Mouse (Mus musculus): ENCODE results near the gene Rps11.

The Rps11 gene

GRCm38 (mm10) chr7:45086084-45086483 lies 38.2 kb downstream of the Rps11 start:
- 79% methylated on average over 4 of the region's 4 CpGs for WGBS

- 85% methylated on average over 22 of the region's 22 CpGs for WGBS
Measured at GRCm38 (mm10) chr7:45083300-45083890, 40.8 kb downstream of the Rps11 start.

GRCm38 (mm10) chr7:45082401-45083299 lies 41.6 kb downstream of the Rps11 start:
- WGBS, result 62% methylated on average over 25 of the region's 25 CpGs

GRCm38 (mm10) chr7:45081016-45081415 lies 43.2 kb downstream of the Rps11 start:
- WGBS, result 56% methylated on average over 5 of the region's 5 CpGs

- WGBS, result under 1% methylated on average over 10 of the region's 10 CpGs
Measured at GRCm38 (mm10) chr7:45079856-45080255, 44.4 kb downstream of the Rps11 start.

- WGBS, result 42% methylated on average over 9 of the region's 9 CpGs
Measured at GRCm38 (mm10) chr7:45078513-45078912, 45.7 kb downstream of the Rps11 start.

GRCm38 (mm10) chr7:45077829-45078228 lies 46.4 kb downstream of the Rps11 start:
- 79% methylated on average over 2 of the region's 2 CpGs for WGBS

- 91% methylated on average over 14 of the region's 14 CpGs for WGBS
Measured at GRCm38 (mm10) chr7:45077322-45077721, 46.9 kb downstream of the Rps11 start.

GRCm38 (mm10) chr7:45076501-45076900 lies 47.7 kb downstream of the Rps11 start:
- WGBS, result 87% methylated on average over 30 of the region's 30 CpGs

GRCm38 (mm10) chr7:45075405-45075804 lies 48.8 kb downstream of the Rps11 start:
- WGBS, result 55% methylated on average over 4 of the region's 4 CpGs

GRCm38 (mm10) chr7:45073949-45074348 lies 50.3 kb downstream of the Rps11 start:
- 93% methylated on average over 12 of the region's 12 CpGs for WGBS

- WGBS, result 83% methylated on average over 7 of the region's 7 CpGs
Measured at GRCm38 (mm10) chr7:45073171-45073707, 51.0 kb downstream of the Rps11 start.

Measured in cerebral cortex, adult 2 months (tissue).